Mouse (Mus musculus) lung, postnatal 25 days (tissue): ENCODE measurements around the gene Klhl3.
A peak's percentile ranks its signal among the peaks of the same experiment; 100 is the strongest.

Experiments
- DNase-seq: peaks from one replicate; pipeline ENCODE4 v3.0.0; 2022; ENCODE audit warnings: low spot score

Klhl3 gene

GRCm38 (mm10) chr13:58023726-58024453 is 89.5 kb downstream of the Klhl3 start:
- no peak for DNase-seq

GRCm38 (mm10) chr13:58023001-58023560 is 90.3 kb downstream of the Klhl3 start:
- DNase-seq = no peak

- no peak for DNase-seq
These were observed 93.0 kb downstream of the Klhl3 start for GRCm38 (mm10) chr13:58020428-58020827.

GRCm38 (mm10) chr13:58017298-58017697 is 96.1 kb downstream of the Klhl3 start:
- DNase-seq = no peak

- DNase-seq = peak; percentile 68
These were observed 101.1 kb downstream of the Klhl3 start for GRCm38 (mm10) chr13:58012067-58012925.

- DNase-seq = no peak
These were observed 101.9 kb downstream of the Klhl3 start for GRCm38 (mm10) chr13:58011526-58011925.

- no peak for DNase-seq
These were observed 103.0 kb downstream of the Klhl3 start for GRCm38 (mm10) chr13:58010416-58010815.

GRCm38 (mm10) chr13:58009275-58009674 is 104.1 kb downstream of the Klhl3 start:
- DNase-seq = no peak

GRCm38 (mm10) chr13:58008038-58008364 is 105.4 kb downstream of the Klhl3 start:
- no peak for DNase-seq

- DNase-seq = peak; percentile 31
These were observed 105.9 kb downstream of the Klhl3 start for GRCm38 (mm10) chr13:58007256-58008037.

- no peak for DNase-seq
These were observed 111.6 kb downstream of the Klhl3 start for GRCm38 (mm10) chr13:58001792-58002191.

- no peak for DNase-seq
These were observed 116.9 kb downstream of the Klhl3 start for GRCm38 (mm10) chr13:57996536-57996935.

GRCm38 (mm10) chr13:57995864-57996263 is 117.5 kb downstream of the Klhl3 start:
- no peak for DNase-seq

GRCm38 (mm10) chr13:57984637-57985036 is 128.8 kb downstream of the Klhl3 start:
- no peak for DNase-seq

- no peak for DNase-seq
These were observed 129.2 kb downstream of the Klhl3 start for GRCm38 (mm10) chr13:57984163-57984562.

GRCm38 (mm10) chr13:57983330-57983729 is 130.1 kb downstream of the Klhl3 start:
- no peak for DNase-seq

GRCm38 (mm10) chr13:57982904-57983303 is 130.5 kb downstream of the Klhl3 start:
- no peak for DNase-seq

- no peak for DNase-seq
These were observed 132.7 kb downstream of the Klhl3 start for GRCm38 (mm10) chr13:57980679-57981078.

GRCm38 (mm10) chr13:57980071-57980470 is 133.3 kb downstream of the Klhl3 start:
- no peak for DNase-seq

- no peak for DNase-seq
These were observed 134.5 kb downstream of the Klhl3 start for GRCm38 (mm10) chr13:57978931-57979330.

GRCm38 (mm10) chr13:57977721-57978120 is 135.7 kb downstream of the Klhl3 start:
- DNase-seq = no peak

- no peak for DNase-seq
These were observed 147.7 kb downstream of the Klhl3 start for GRCm38 (mm10) chr13:57965658-57966057.
